ENCODE assay signal across 22 mouse cellular contexts in genomic region chr8:123872048-123872447, GRCm38 (mm10). TPM values are rescaled to one million over a fixed set of nuclear protein-coding genes. Genes with fewer than 3 reads are reported as not detected.
A peak's percentile ranks its signal among the peaks of the same experiment; 100 is the strongest.
DNase-seq lines count a peak whose midpoint lies in the region; ATAC-seq and TF ChIP-seq lines count a peak whose summit lies in the region.
"Had no signal": no experiment of that assay in that cellular context is flagged by ENCODE, and none has a peak within 500 bp of the region (broad histone marks: within the 10 kb centered on the region; RNA-seq: fewer than 3 reads in every experiment).

No protein-coding gene starts in this region.

- no peak overlapping the region for H3K4me2 ChIP-seq in embryonic facial prominence, embryonic 14.5 days (ENCODE audit: low read depth, low read length)
- no peak overlapping the region for H3K4me2 ChIP-seq in heart, postnatal 0 days (ENCODE audit: low read depth, low read length)
- no peak overlapping the region for H3K4me2 ChIP-seq in intestine, embryonic 16.5 days (ENCODE audit: low read depth, low read length)
- H3K4me2 ChIP-seq: embryonic facial prominence, embryonic 13.5 days; hindbrain, embryonic 15.5 days; liver, embryonic 13.5 days; lung, embryonic 15.5 days; midbrain, embryonic 12.5 days; stomach, embryonic 15.5 days had no signal

- 51% methylated on average over 9 of the region's 9 CpGs for WGBS in embryonic facial prominence, embryonic 14.5 days
- 72% methylated on average over 9 of the region's 9 CpGs for WGBS in embryonic facial prominence, embryonic 10.5 days
- WGBS in heart, postnatal 0 days = 34% methylated on average over 9 of the region's 9 CpGs
- 73% methylated on average over 9 of the region's 9 CpGs for WGBS in intestine, embryonic 16.5 days

- peak; percentile 68 for DNase-seq in embryonic facial prominence, embryonic 14.5 days (ENCODE audit: low spot score)
- no peak for DNase-seq in embryonic facial prominence, embryonic 10.5 days (ENCODE audit: low spot score)
- peak; percentile 85 for DNase-seq in gastrocnemius, adult 18-20 months (ENCODE audit: low spot score)
- DNase-seq in heart, adult 8-10 months (ENCODE audit: low spot score) = peak; percentile 18
- peak; percentile 20 for DNase-seq in heart, postnatal 0 days (ENCODE audit: low spot score)
- no peak for DNase-seq in B cell, adult 2 months
- no peak for DNase-seq in left cerebral cortex, adult 8-10 months (ENCODE audit: low spot score in 2 of 2)
- DNase-seq: adrenal gland, postnatal 10 days; cerebellum, adult 11-12 months; forebrain, postnatal 0 days; kidney, postnatal 10 days; layer of hippocampus, adult 9-11 months; liver, embryonic 13.5 days; retina, postnatal 1 day had no signal

- TF ChIP-seq CTCF in heart, postnatal 0 days (IDR thresholded peaks at IDR 0.05; ENCODE audit: low read depth) = no peak

- H3K27me3 ChIP-seq in embryonic facial prominence, embryonic 14.5 days (replicated peaks; ENCODE audit: control insufficient read depth, insufficient read depth, low read length) = no peaks in the 10 kb centered on the region
- H3K27me3 ChIP-seq in embryonic facial prominence, embryonic 10.5 days (replicated peaks; ENCODE audit: low read depth, poor library complexity, severe bottlenecking) = no peaks in the 10 kb centered on the region
- no peaks in the 10 kb centered on the region for H3K27me3 ChIP-seq in heart, postnatal 0 days (ENCODE audit: control insufficient read depth, insufficient read depth, low read length)
- no peaks in the 10 kb centered on the region for H3K27me3 ChIP-seq in intestine, embryonic 16.5 days (replicated peaks; ENCODE audit: control insufficient read depth, insufficient read depth, low read length)
- H3K27me3 ChIP-seq: embryonic facial prominence, embryonic 13.5 days; hindbrain, embryonic 15.5 days; lung, embryonic 15.5 days; midbrain, embryonic 12.5 days; stomach, embryonic 15.5 days had no signal

- H3K36me3 ChIP-seq in embryonic facial prominence, embryonic 14.5 days (ENCODE audit: control insufficient read depth, insufficient read depth, low read length) = no peaks in the 10 kb centered on the region
- H3K36me3 ChIP-seq in embryonic facial prominence, embryonic 10.5 days (replicated peaks) = no peaks in the 10 kb centered on the region
- H3K36me3 ChIP-seq in heart, postnatal 0 days (replicated peaks; ENCODE audit: control insufficient read depth, insufficient read depth, low read length) = no peaks in the 10 kb centered on the region
- H3K36me3 ChIP-seq in intestine, embryonic 16.5 days (ENCODE audit: control insufficient read depth, insufficient read depth, low read length) = no peaks in the 10 kb centered on the region
- H3K36me3 ChIP-seq: embryonic facial prominence, embryonic 13.5 days; hindbrain, embryonic 15.5 days; liver, embryonic 13.5 days; lung, embryonic 15.5 days; midbrain, embryonic 12.5 days; stomach, embryonic 15.5 days had no signal

- no peak for TF ChIP-seq EP300 in heart, postnatal 0 days (IDR thresholded peaks at IDR 0.05; ENCODE audit: low read depth)

- H3K4me3 ChIP-seq in embryonic facial prominence, embryonic 14.5 days (ENCODE audit: low read depth, low read length) = no peak overlapping the region
- no peak overlapping the region for H3K4me3 ChIP-seq in embryonic facial prominence, embryonic 10.5 days
- H3K4me3 ChIP-seq in heart, postnatal 0 days (ENCODE audit: low read depth, low read length) = no peak overlapping the region
- H3K4me3 ChIP-seq in intestine, embryonic 16.5 days (ENCODE audit: low read length) = no peak overlapping the region
- H3K4me3 ChIP-seq: embryonic facial prominence, embryonic 13.5 days; hindbrain, embryonic 15.5 days; liver, embryonic 13.5 days; lung, embryonic 15.5 days; midbrain, embryonic 12.5 days; stomach, embryonic 15.5 days had no signal

- H3K9ac ChIP-seq in embryonic facial prominence, embryonic 14.5 days (ENCODE audit: low read depth, low read length) = no peak overlapping the region
- no peak overlapping the region for H3K9ac ChIP-seq in heart, postnatal 0 days (replicated peaks; ENCODE audit: low read depth, low read length)
- no peak overlapping the region for H3K9ac ChIP-seq in intestine, embryonic 16.5 days (ENCODE audit: low read depth, low read length)
- H3K9ac ChIP-seq: embryonic facial prominence, embryonic 13.5 days; forebrain, postnatal 0 days; hindbrain, embryonic 15.5 days; liver, embryonic 13.5 days; lung, embryonic 15.5 days; midbrain, embryonic 12.5 days; stomach, embryonic 15.5 days had no signal

- peak; percentile 74 for ATAC-seq in embryonic facial prominence, embryonic 14.5 days (ENCODE audit: low read depth)
- ATAC-seq in heart, postnatal 0 days (ENCODE audit: insufficient read depth, low read depth) = peak; percentile 58; the same call in 1 of the 2 replicates
- ATAC-seq in intestine, embryonic 16.5 days = no peak
- ATAC-seq: forebrain, postnatal 0 days; intestine, postnatal 0 days had no signal

- H3K27ac ChIP-seq in embryonic facial prominence, embryonic 14.5 days (replicated peaks; ENCODE audit: low read depth, low read length) = no peak overlapping the region
- no peak overlapping the region for H3K27ac ChIP-seq in embryonic facial prominence, embryonic 10.5 days (replicated peaks)
- no peak overlapping the region for H3K27ac ChIP-seq in heart, postnatal 0 days (ENCODE audit: low read depth)
- no peak overlapping the region for H3K27ac ChIP-seq in intestine, embryonic 16.5 days (ENCODE audit: low read length)
- H3K27ac ChIP-seq: embryonic facial prominence, embryonic 13.5 days; hindbrain, embryonic 15.5 days; liver, embryonic 13.5 days; lung, embryonic 15.5 days; midbrain, embryonic 12.5 days; stomach, embryonic 15.5 days had no signal

- no peaks in the 10 kb centered on the region for H3K4me1 ChIP-seq in embryonic facial prominence, embryonic 14.5 days (ENCODE audit: control insufficient read depth, insufficient read depth, low read length)
- H3K4me1 ChIP-seq in embryonic facial prominence, embryonic 10.5 days = peaks cover 10% of the 10 kb centered on the region
- no peaks in the 10 kb centered on the region for H3K4me1 ChIP-seq in heart, postnatal 0 days (ENCODE audit: control insufficient read depth, insufficient read depth)
- H3K4me1 ChIP-seq in intestine, embryonic 16.5 days (ENCODE audit: control insufficient read depth, insufficient read depth, low read length) = no peaks in the 10 kb centered on the region
- H3K4me1 ChIP-seq: hindbrain, embryonic 15.5 days; liver, embryonic 13.5 days; lung, embryonic 15.5 days; midbrain, embryonic 12.5 days; stomach, embryonic 15.5 days had no signal

- H3K9me3 ChIP-seq in embryonic facial prominence, embryonic 14.5 days (ENCODE audit: control insufficient read depth, low read length) = no peaks in the 10 kb centered on the region
- H3K9me3 ChIP-seq in embryonic facial prominence, embryonic 10.5 days = no peaks in the 10 kb centered on the region
- H3K9me3 ChIP-seq in heart, postnatal 0 days (replicated peaks; ENCODE audit: control insufficient read depth, low read length) = no peaks in the 10 kb centered on the region
- H3K9me3 ChIP-seq in intestine, embryonic 16.5 days (ENCODE audit: control insufficient read depth, low read length) = no peaks in the 10 kb centered on the region
- H3K9me3 ChIP-seq: embryonic facial prominence, embryonic 13.5 days; hindbrain, embryonic 15.5 days; liver, embryonic 13.5 days; lung, embryonic 15.5 days; midbrain, embryonic 12.5 days; stomach, embryonic 15.5 days had no signal

RNA-seq across cellular contexts. Expression of gene Ccsap, which starts 12.0 kb away (rescaled TPM):
- polyA plus RNA-seq in embryonic facial prominence, embryonic 14.5 days (2014; fragmentation: Nextera tagmentation; extraction: Ambion mirVana) = 4.4 and 4.6 TPM in 2 replicates
- polyA plus RNA-seq in embryonic facial prominence, embryonic 10.5 days (2016; fragmentation: Nextera tagmentation; extraction: Ambion mirVana) = 5.4 and 5.6 TPM in 2 replicates
- total RNA-seq in gastrocnemius, adult 18-20 months (2021) = under 1 TPM; 0.21 to 0.26 TPM
- total RNA-seq in heart, adult 8-10 months (2022) = 1 to 10 TPM in 1 of 4 experiments, under 1 TPM in 3; 0.44 to 1.4 (median 0.87) TPM
- total RNA-seq in heart, postnatal 0 days (2014; rRNA removed; ENCODE audit: low replicate concordance) = 5.1 and 6.3 TPM in 2 replicates
- 1.2 TPM in 2 replicates for polyA plus RNA-seq in heart, postnatal 0 days (2015; fragmentation: Nextera tagmentation; extraction: Ambion mirVana)
- polyA plus RNA-seq in intestine, embryonic 16.5 days (2015; fragmentation: Nextera tagmentation; extraction: Ambion mirVana) = 2.3 and 2.7 TPM in 2 replicates
- total RNA-seq in left cerebral cortex, adult 8-10 months (2022) = 10 to 100 TPM; 56.8 to 64.8 (median 62.6) TPM

RNA-seq across cellular contexts. Expression of gene Acta1, which starts 22.5 kb away (rescaled TPM):
- 2,164 and 3,230 TPM in 2 replicates for polyA plus RNA-seq in embryonic facial prominence, embryonic 14.5 days (2014; fragmentation: Nextera tagmentation; extraction: Ambion mirVana)
- 0.80 and 1.3 TPM in 2 replicates for polyA plus RNA-seq in embryonic facial prominence, embryonic 10.5 days (2016; fragmentation: Nextera tagmentation; extraction: Ambion mirVana)
- over 10,000 TPM; 42,846 to 52,629 TPM for total RNA-seq in gastrocnemius, adult 18-20 months (2021)
- 100 to 1,000 TPM; 223 to 647 (median 436) TPM for total RNA-seq in heart, adult 8-10 months (2022)
- total RNA-seq in heart, postnatal 0 days (2014; rRNA removed; ENCODE audit: low replicate concordance) = 180 and 491 TPM in 2 replicates
- polyA plus RNA-seq in heart, postnatal 0 days (2015; fragmentation: Nextera tagmentation; extraction: Ambion mirVana) = 120 and 149 TPM in 2 replicates
- 11.1 and 14.3 TPM in 2 replicates for polyA plus RNA-seq in intestine, embryonic 16.5 days (2015; fragmentation: Nextera tagmentation; extraction: Ambion mirVana)
- total RNA-seq in left cerebral cortex, adult 8-10 months (2022) = 10 to 100 TPM in 3 of 4 experiments, 1 to 10 TPM in 1; 9.2 to 24.8 (median 18.0) TPM
- total RNA-seq: neutrophil, adult 5-6 weeks had no signal

Comparison
In these comparisons a context has a peak if more than half of its experiments do, and no peak if none do; other contexts are left out.
1. DNase-seq: peak in embryonic facial prominence, embryonic 14.5 days (single experiment), gastrocnemius, adult 18-20 months (single experiment), heart, adult 8-10 months (single experiment) and heart, postnatal 0 days (single experiment); none in embryonic facial prominence, embryonic 10.5 days (single experiment), B cell, adult 2 months (0 of 2) and left cerebral cortex, adult 8-10 months (0 of 2).
2. RNA of gene Acta1, which starts 22.5 kb away (total RNA-seq): 42,846 to 52,629 TPM in gastrocnemius, adult 18-20 months; 223 to 647 TPM in heart, adult 8-10 months, 180 to 491 TPM in heart, postnatal 0 days and 9.2 to 24.8 TPM in left cerebral cortex, adult 8-10 months; every median in the first group is over 10 times any median in the second.